Mouse (Mus musculus): ENCODE measurements around the gene Slc35f6.
"Not testable (repeated sequence)": the region's sequence is repeated elsewhere in the genome, so short reads cannot be mapped to it uniquely, and the experiment has no call there.

Gene Slc35f6

GRCm38 (mm10) chr5:30700361-30701000 lies 52.7 kb downstream of the Slc35f6 start:
- no peak for DNase-seq (ENCODE audit: low read depth, low spot score)

GRCm38 (mm10) chr5:30701373-30701772 lies 53.6 kb downstream of the Slc35f6 start:
- not testable (repeated sequence) for DNase-seq (ENCODE audit: low read depth, low spot score)

- no peak for DNase-seq (ENCODE audit: low read depth, low spot score)
Measured at GRCm38 (mm10) chr5:30701866-30702265, 54.1 kb downstream of the Slc35f6 start.

All from R1 (cell line).